Mouse (Mus musculus) urinary bladder, postnatal 10 days (tissue): Measurements from ENCODE around the gene Tcte2.

Source experiments
- DNase-seq: peaks from one replicate; pipeline ENCODE4 v3.0.0; 2022; ENCODE audit warnings: low spot score

Gene Tcte2

GRCm38 (mm10) chr17:13717428-13717827, 44.2 kb downstream of the Tcte2 start:
- DNase-seq, result no peak

- no peak for DNase-seq
Observed at GRCm38 (mm10) chr17:13716336-13716735, 45.3 kb downstream of the Tcte2 start.

GRCm38 (mm10) chr17:13715511-13715910, 46.1 kb downstream of the Tcte2 start:
- no peak for DNase-seq

- DNase-seq, result no peak
Observed at GRCm38 (mm10) chr17:13714654-13715053, 47.0 kb downstream of the Tcte2 start.

GRCm38 (mm10) chr17:13714128-13714527, 47.5 kb downstream of the Tcte2 start:
- DNase-seq, result no peak

- no peak for DNase-seq
Observed at GRCm38 (mm10) chr17:13712518-13712917, 49.1 kb downstream of the Tcte2 start.

GRCm38 (mm10) chr17:13712116-13712515, 49.5 kb downstream of the Tcte2 start:
- DNase-seq, result no peak

- no peak for DNase-seq
Observed at GRCm38 (mm10) chr17:13711173-13711572, 50.5 kb downstream of the Tcte2 start.

GRCm38 (mm10) chr17:13705481-13705921, 56.1 kb downstream of the Tcte2 start:
- no peak for DNase-seq

- no peak for DNase-seq
Observed at GRCm38 (mm10) chr17:13703611-13704320, 57.9 kb downstream of the Tcte2 start.

- no peak for DNase-seq
Observed at GRCm38 (mm10) chr17:13700131-13701016, 61.3 kb downstream of the Tcte2 start.

- DNase-seq, result no peak
Observed at GRCm38 (mm10) chr17:13699716-13700115, 61.9 kb downstream of the Tcte2 start.

GRCm38 (mm10) chr17:13698194-13698593, 63.4 kb downstream of the Tcte2 start:
- no peak for DNase-seq

- no peak for DNase-seq
Observed at GRCm38 (mm10) chr17:13697646-13698045, 64.0 kb downstream of the Tcte2 start.

- no peak for DNase-seq
Observed at GRCm38 (mm10) chr17:13695881-13696280, 65.7 kb downstream of the Tcte2 start.

- no peak for DNase-seq
Observed at GRCm38 (mm10) chr17:13695211-13695610, 66.4 kb downstream of the Tcte2 start.

GRCm38 (mm10) chr17:13694181-13694580, 67.4 kb downstream of the Tcte2 start:
- DNase-seq, result no peak

- DNase-seq, result no peak
Observed at GRCm38 (mm10) chr17:13687656-13688055, 74.0 kb downstream of the Tcte2 start.

GRCm38 (mm10) chr17:13687086-13687485, 74.5 kb downstream of the Tcte2 start:
- no peak for DNase-seq

GRCm38 (mm10) chr17:13685621-13686020, 76.0 kb downstream of the Tcte2 start:
- no peak for DNase-seq

- DNase-seq, result no peak
Observed at GRCm38 (mm10) chr17:13684256-13684655, 77.4 kb downstream of the Tcte2 start.

GRCm38 (mm10) chr17:13683411-13684174, 78.0 kb downstream of the Tcte2 start:
- no peak for DNase-seq
